Mouse (Mus musculus): Measurements from ENCODE around the gene Fgb. TPM values are rescaled to one million over a fixed set of nuclear protein-coding genes. Genes with fewer than 3 reads are reported as not detected.

The Fgb gene
- not detected for total RNA-seq (2021)
- long read RNA-seq, experiment 1: 0 reads
- long read RNA-seq, experiment 2: 0 reads

DNA sequence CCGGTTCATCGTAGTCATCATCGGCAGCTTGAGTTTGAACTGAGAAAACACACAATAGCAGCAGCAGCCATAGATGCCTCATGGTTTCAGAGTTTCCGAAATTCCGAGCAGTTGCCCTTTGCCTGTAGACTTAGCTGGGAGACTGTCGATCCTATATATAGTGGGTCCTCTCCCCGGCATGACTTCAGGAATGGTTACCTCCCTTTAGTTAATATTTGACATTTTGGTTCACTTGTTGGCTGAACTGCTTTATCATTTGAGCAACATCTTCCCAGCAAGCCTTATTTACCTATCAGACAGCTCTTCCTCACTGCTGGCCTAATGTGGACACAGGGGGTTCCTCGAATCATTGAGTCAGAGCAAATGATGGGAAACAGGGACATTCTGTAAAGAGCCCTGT, at the start of gene Fgb:
Gene Fgb (minus strand): TSS at position 184 of the 400 bp plus-strand sequence.
- DNase-seq (ENCODE audit: low spot score in 2 of 2): no peak

DNA sequence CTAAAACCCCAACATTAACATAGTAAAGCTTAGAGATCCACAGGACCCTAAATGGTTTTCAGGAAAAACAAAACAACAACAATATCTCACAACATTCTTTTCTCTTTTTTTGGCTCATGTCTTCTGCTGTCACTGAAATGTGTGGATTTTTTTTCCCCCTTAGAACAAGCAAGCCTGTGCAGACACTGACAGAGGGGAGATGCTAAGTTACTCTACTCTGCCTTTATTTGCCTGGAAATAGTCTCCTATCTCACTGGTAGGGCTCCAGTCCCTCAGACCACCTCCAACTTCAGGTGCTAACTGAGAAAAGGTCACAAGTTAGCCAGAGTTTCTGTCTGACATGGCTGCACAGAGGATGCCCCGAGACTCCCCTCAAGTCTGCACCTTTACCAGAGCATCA, 49.5 kb upstream of the Fgb start:
- no peak for DNase-seq (ENCODE audit: low spot score in 2 of 2)

DNA sequence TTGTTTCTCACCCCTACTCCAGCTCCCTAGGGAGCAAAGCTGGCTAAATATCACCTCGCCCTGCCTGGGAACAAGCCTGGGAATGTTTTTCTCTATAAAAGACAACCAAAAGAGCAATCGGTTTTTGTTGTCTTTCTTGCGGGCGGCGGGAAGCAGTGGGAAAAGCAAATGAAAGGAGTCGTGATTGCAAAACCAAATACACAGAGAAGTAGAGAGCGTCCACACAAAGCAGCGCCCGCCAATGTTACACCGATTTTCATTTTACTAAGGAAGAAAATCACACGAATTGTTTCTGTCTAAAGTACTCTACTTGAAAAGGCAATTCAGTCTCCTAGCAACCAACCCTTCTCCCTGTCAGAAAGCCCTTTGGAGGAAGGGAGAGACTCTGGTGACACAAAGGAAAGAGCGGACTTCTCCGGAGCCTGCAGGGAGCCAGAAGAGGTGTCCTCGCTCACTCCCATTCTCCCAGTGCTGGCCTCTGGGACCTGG, 48.9 kb upstream of the Fgb start:
- DNase-seq (ENCODE audit: low spot score in 2 of 2): peak in 1 of 2 experiments; percentile 26

DNA sequence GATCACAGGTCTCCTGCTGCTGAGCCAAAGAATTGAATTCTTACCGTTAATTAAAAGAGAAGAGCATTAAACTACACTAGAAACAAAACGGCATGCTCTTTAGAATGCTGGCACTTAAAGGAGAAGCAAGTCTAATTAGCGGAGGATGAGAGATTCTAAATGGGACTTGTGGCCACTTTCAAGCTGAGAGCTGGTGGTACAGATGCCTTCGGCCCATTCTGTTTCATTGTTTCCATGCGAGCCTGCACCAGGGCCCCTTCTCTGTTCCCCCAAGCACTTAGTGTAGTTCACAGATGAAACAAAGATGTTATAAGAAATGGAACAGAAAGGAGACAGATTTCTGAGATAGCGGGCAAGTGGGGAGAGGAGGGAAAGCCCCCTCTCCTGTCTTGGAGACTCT, 47.9 kb upstream of the Fgb start:
- DNase-seq (ENCODE audit: low spot score in 2 of 2): no peak

DNA sequence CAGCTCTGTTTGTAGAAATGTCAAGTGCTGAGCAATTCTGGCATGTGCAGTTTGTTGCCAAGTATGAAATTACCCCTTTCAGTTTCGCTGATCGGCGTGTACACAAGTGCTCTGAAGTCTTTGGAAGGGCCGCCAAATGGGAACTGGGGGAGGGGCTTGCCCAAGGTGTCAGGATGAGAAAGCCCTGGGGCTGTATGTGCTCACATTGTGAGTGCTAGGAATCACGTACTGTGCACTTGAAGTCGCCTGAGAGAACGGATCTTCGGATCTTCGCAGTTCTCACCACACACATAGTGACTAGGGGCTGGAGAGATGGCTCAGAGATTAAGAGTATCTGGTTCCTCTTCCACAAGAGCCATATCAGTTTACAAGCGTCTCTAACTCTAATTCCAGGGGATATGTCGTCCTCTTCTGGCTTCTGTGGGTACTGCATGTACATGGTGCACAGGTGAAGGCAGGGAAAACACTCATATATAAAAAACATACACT, 30.9 kb upstream of the Fgb start:
- DNase-seq (ENCODE audit: low spot score in 2 of 2): peak; percentile 40 to 70

DNA sequence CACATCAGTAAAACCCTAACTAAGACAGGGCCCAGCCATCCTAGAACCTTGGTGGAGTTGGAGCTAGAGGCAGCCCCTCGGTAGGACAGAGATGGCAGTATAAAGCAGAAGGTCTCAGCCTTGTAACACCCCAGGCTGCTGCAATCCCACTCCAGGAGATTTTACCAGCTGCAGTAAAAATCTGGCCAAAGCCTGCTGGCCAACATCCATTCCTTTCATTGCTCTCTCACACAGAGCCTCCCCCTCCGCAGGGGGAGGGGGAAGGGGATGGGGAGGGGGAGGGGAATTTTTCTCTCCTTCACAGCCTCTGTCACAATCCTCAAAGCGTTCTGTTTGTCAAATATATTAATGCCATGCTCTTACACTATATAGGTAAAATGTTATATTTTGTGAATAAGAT, 26.9 kb upstream of the Fgb start:
- DNase-seq (ENCODE audit: low spot score in 2 of 2): no peak

DNA sequence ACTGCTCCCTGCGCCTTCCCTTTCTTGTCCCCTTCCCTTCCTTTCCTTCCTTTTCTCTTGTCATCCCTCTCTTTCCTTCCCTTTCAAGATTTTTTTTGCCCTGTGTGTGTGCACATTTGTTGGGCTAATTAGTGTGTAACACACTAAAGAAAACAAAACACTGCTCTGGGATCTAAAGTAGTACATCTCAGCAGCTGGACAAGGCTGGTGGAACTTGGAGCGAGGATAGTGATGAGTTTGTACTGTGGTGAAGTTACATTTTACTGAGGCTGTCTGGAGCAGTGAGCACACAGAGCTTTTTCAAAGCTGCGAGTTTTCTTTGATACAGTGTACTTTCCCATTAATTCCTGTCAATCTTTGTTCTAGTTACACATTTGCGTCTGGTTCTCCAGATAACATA, 20.6 kb upstream of the Fgb start:
- DNase-seq (ENCODE audit: low spot score in 2 of 2): no peak

DNA sequence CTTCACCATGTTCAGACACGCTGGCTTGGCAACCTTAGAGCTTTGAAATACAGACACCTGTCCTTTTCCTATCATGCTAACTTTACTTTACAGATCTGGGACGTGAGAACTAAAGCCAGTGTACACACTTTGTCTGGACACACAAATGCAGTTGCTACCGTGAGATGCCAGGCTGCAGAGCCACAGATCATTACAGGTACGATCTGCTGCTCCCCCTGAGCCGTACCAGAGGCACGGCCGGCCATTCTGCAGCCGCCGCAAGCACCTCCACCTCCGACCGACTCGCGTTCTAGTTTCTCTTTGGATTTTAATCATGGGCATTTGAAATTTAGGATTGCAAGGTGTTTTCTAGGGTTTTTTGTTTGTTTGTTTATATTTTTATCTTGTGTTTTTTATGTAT, 19.2 kb upstream of the Fgb start:
- no peak for DNase-seq (ENCODE audit: low spot score in 2 of 2)

DNA sequence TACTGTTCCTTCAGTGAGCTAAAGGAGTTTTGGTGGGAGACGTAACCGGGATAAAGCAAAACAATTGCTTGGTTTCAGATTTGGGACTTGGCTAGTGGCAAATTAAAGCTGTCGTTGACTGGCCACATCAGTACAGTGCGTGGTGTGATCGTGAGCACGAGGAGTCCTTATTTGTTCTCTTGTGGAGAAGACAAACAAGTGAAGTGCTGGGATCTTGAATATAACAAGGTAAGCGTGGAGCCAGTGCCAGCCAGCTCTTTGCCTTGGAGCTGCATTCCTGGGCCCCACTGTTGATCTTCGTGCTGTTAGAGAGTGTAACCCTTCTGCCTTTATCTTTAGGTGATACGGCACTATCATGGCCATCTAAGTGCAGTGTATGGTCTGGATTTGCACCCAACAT, 18.3 kb upstream of the Fgb start:
- DNase-seq (ENCODE audit: low spot score in 2 of 2): no peak

DNA sequence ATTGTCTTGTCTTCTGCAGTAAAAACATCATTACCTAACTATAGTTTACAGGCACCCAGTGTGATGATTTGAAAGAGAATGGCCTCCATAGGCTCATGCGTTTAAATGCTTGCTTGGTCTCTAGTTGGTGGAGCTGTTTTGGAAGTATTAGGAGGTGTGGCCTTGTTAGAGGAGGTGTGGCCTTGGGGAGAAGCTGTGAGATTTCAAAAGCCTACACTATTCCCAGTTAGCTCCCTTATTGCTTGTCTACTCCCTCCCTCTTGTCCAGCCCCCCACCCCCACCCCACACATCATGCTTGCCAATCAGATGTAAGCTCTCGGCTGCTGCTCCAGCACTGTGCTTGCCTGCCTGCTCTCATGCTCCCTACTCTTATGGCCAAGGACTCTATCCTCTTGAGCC, 7.4 kb upstream of the Fgb start:
- DNase-seq (ENCODE audit: low spot score in 2 of 2): no peak

DNA sequence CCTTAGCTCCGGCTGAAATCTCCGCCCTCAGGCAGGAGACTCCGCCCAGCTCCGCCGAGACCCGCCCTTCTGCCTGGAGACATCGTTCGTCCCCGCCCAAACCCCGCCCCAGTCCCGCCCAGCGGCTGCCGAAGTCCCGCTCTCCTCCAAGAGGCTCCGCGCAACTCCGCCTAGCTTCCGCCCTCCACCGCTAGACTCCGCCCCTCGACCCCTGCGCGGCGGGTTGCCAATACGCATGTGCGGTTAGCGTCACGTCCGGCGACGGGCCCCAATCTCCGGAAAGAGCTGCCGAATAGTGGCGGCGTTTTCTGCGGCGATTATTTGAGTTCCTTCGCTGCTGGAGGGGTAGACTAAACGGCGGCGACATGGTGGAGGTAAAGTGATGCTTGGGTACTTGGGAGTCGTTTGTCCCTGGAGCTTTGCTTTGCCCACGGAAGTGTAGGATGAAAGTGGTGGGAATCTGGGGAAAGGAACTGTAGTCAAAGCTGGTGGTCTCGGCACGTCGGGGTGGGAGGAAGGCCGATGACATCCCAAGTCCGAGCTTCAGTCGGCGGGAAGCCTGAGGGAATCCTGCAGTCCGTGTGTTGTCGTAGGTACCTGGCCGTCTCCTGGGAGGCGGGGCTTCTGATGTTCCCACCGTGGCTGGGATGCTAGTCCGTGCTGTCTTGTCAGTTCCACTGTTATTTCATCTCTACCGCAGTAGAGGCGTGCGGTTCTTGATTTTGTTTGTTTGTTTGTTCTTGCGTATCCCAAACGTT, 5.8 kb upstream of the Fgb start, which contains the start of gene Plrg1:
Gene Plrg1 (plus strand): TSS at position 242 of the 758 bp plus-strand sequence.
- DNase-seq (ENCODE audit: low spot score in 2 of 2): peak; percentile 99

DNA sequence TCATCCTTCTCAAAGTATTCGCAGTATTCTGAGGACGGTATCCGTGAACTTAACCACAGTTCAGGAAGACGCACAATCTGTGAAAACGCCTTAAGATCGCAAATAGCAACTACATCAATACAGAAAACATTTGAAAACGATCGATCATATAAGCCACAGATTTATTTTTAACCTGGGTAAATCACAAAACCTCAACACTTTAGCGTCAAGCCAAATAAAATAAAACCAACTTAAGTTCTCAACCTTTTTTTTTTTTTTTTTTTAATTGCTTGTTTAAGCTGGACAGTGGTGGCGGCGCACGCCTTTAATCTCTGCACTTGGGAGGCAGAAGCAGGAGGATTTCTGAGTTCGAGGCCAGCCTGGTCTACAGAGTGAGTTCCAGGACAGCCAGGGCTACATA, 5.1 kb upstream of the Fgb start:
- DNase-seq (ENCODE audit: low spot score in 2 of 2): no peak

DNA sequence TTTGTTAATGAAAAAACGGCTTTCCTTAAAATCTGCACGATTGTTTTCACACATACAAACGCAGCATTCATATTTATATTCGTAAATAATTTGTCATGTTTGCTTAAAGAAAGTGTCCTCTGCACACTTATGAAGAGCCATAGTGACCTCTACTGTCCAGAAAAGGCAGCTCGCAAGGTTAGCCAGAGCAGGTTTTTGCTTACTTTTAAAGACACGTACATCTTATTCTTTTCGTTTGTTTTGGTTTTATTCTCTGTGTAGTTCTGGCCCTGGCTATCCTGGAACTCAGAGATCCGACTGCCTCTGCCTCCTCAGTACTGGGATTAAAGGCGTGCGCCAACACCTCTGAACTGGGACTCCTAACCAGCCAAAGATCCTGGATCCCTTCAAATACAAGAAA, 4.1 kb upstream of the Fgb start:
- DNase-seq (ENCODE audit: low spot score in 2 of 2): peak; percentile 12 to 19

DNA sequence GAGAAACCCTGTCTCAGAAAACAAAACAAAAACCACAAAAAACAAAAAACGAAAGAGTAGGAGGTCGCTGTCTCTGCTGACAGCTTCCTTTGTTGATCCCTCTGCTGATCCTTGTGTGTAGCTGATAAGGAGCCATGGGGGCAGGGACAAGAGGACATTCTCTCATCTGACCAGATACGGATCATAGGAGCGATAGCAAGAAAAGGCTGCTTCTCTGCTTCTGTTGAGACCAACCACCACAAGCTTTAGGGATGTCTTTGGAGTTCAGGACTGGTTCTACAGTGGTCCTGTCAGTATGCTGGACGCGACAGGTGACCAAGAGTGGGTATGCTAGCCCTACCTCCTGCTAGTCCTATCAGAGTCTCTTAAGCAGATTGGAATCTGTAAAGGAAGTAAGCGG, 3.5 kb upstream of the Fgb start:
- no peak for DNase-seq (ENCODE audit: low spot score in 2 of 2)

DNA sequence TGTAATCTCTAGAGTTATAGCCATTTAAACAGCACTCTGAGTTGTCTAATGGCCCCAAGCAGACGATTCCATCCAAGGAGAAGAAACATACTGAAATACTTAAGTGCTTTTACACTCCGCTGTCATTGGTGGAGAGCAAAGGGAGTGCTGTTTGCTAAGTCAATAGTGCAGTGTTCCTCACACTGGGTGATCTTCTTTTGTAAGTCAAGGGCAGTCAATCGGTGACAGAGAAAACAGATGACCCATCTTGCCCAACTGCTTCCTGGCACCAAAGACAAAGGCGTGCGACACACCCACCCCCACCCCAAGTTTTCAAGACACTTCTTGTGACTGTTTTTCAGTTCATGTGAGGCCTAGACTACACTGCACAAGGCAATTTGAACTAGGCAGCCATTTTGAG, 2.4 kb upstream of the Fgb start:
- no peak for DNase-seq (ENCODE audit: low spot score in 2 of 2)

DNA sequence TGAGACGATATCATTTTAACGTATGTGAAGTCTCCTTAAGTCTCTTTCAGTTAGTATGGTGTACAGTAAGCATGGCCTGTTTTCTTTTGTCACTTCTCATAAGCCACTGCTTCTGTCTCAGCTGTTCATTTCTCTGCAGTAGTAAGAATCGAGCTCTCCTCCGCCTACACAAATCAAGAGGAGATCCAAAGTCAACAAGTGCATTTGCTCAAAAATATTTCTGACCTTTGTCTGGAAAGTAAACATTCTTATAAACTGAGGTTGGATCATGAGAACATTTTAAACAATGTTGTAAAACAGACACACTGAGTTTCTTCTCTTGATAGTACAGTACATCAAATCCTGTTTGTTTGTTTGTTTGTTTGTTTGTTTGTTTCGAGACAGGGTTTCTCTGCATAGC, 998 bp upstream of the Fgb start:
- no peak for DNase-seq (ENCODE audit: low spot score in 2 of 2)

DNA sequence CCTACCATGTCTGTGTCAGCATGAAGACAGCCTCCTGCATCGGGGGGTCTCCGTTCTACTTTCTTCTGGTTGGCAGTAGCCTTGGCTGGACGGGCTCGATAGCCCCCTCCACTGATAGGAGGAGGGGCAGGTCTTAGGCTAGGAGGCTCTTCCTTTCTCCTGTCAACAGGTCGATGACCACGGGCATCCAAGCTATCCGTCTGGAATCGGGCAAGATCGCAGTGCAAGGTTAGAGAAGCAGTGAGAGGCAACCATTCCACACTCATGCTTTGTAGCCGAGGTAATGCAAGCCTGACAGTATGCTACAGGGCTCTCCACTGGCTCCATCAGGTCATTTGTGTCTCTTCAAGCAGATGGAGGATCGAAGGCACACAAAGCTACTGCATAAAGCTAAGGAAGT, 3.0 kb downstream of the Fgb start:
- DNase-seq (ENCODE audit: low spot score in 2 of 2): no peak

DNA sequence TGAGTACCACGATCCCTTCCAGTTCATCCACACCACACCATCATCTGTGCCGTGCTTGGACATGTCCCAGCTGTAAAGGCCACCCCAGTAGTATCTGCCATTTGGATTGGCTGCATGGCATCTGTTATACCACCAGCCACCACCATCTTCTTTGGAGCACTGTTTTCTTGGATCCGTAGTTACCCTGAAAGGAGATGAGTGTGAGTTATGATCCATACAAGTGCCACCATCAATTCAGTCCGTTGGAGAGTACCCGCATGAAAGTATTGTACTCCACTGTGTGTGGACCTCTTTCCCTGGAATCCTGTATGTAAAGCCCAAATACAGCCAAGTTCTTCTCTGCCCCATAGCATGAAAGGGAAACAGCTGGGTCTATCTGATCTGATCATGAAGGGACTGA, 7.2 kb downstream of the Fgb start:
- DNase-seq (ENCODE audit: low spot score in 2 of 2): no peak

DNA sequence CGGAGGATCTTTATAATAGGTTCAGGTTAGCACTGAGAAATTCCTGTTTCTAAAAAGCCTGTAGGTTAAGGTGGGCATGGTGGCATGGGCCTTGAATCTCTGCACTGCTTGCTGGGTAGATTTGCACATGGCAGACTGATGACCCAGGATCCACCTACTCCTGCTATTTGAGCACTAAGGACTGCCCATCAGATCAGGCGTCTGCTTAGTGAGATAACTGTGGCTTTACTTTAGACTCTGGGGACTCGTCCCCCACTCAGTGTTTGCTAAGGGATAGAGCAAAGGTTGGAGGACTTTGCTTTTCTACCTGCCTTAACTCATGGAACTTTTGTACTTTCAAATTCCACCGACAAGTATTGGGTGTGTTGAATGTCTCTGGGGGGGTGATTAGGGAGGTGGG, 10.0 kb downstream of the Fgb start:
- DNase-seq (ENCODE audit: low spot score in 2 of 2): no peak

DNA sequence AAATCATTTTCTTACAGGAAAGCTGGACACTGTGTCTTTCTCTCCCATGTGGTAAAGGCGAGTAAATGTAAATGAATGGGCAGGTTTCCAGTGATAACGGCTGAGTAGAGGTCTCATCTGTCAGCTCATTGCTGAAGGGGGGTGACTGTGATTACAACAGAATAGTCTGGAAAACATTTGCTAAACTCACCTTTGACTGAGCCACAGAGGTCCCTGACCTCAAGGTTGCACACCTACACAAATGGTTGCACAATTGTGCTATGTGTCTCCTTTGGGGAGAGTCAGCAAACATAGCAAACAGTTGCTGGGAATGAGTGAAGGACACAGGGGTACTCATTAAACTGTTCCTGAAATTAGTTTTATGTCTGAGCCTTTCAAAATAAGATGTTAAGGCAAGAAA, 10.8 kb downstream of the Fgb start:
- no peak for DNase-seq (ENCODE audit: low spot score in 2 of 2)

DNA sequence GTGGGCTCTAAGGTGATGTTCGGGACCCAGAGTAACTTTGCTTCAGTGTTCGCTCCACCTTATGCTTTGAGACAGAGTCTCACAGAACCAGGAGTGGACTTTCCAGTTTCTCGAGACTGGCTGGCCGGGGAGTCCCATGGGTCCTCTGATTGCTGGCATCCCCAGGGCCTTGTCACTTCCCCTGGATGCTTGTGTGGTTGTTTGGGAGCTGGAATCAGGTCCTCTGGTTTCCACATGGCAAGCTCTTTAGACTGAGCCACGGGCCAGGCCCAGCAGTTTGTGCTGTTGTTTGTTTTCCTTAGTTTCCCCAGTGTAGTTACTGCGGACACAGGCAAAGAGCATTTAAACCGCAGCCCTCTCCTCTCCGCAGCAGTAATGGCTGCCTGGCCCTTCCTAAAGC, 15.9 kb downstream of the Fgb start:
- DNase-seq (ENCODE audit: low spot score in 2 of 2): no peak

DNA sequence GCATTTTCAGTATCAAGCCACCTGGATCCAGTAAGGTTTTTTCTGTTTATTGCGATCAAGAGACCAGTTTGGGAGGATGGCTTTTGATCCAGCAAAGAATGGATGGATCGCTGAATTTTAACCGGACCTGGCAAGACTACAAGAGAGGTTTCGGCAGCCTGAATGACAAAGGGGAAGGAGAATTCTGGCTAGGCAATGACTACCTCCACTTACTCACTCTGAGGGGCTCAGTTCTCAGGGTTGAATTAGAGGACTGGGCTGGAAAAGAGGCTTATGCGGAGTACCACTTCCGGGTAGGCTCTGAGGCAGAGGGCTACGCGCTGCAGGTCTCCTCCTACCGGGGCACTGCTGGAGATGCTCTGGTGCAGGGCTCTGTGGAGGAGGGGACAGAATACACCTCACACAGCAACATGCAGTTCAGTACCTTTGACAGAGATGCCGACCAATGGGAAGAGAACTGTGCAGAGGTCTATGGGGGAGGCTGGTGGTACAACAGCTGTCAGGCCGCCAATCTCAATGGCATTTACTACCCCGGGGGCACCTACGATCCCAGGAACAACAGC, 16.8 kb downstream of the Fgb start:
- no peak for DNase-seq (ENCODE audit: low spot score in 2 of 2)

DNA sequence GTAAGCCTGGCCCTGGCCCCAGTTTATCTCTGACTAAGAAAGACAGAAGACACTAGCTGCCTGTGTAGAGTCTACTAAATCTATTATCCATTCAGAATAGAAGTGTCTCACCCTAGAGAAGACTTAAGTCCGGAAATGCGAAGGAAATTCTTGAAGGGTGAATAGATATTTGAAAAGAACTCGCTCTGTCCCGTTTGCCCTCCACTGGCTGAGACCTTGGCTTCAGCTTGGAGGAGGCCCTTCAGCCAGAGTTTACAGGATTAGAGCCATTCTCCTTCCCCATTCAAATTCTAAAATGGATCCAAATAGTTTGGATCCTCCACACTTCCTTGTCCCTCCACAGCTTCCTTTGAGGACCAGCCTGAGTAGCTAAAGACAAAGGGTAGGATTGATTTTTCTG, 19.3 kb downstream of the Fgb start:
- DNase-seq (ENCODE audit: low spot score in 2 of 2): no peak
